Mouse (Mus musculus): ENCODE data around the gene Fsip1. TPM values are rescaled to one million over a fixed set of nuclear protein-coding genes. Genes with fewer than 3 reads are reported as not detected.
"Not testable (repeated sequence)": the region's sequence is repeated elsewhere in the genome, so short reads cannot be mapped to it uniquely, and the experiment has no call there.

Fsip1 gene
- 3.0 and 3.3 TPM in 2 replicates for polyA plus RNA-seq (2016; fragmentation: Nextera tagmentation; extraction: Ambion mirVana)

DNA sequence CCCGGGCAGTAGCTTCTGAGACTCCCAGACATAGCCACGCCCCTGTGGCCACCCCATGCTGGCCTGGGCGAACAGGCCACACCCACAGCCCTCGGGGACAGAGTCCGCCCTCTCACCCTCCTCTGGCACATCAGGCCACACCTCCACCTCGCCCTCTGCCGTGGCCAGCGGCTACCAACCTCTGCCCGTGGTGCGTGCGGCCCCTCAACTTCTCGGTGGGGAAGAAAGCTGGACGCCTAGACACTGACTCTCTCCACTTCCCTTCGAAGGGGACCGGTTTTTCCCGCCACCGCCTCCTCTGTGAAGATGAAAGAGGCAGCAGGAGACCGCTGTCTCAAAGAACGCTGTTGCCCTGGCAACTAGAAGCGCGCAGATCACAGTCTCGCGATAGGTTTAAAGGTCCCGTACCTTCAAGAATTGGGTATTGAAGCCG, at the start of gene Fsip1:
TSS of gene Fsip1 (minus strand) at position 346 of the 433 bp plus-strand sequence.
- Histone ChIP-seq H3K4me2 (peak within 1 kb of the TSS; percentile 62), H3K9ac (peak within 1 kb of the TSS; percentile 42; the same call in 1 of the 2 replicates), H3K27ac (0 out of 2 replicates have a peak within 1 kb of the TSS, but pooled peaks have one; percentile 13), H3K36me3 (replicated peaks) (no peaks in the 10 kb centered on the region), H3K4me3 (replicated peaks) (peak within 1 kb of the TSS; percentile 47), H3K27me3 (no peaks in the 10 kb centered on the region), H3K9me3 (no peaks in the 10 kb centered on the region), H3K4me1 (peaks cover 5% of the 10 kb centered on the region; the same call in 1 of the 2 replicates)
- ATAC-seq (ENCODE audit: low FRiP score): peak; percentile 96
- under 1% methylated on average over 25 of the region's 25 CpGs for WGBS

- H3K36me3 ChIP-seq (replicated peaks): no peaks in the 10 kb centered on the region
- H3K4me1 ChIP-seq: no peaks in the 10 kb centered on the region
- no peaks in the 10 kb centered on the region for H3K9me3 ChIP-seq
- H3K9ac ChIP-seq: no peak overlapping the region
- H3K27ac ChIP-seq: no peak overlapping the region
- WGBS: 76% methylated on average over 3 of the region's 3 CpGs
- H3K27me3 ChIP-seq: no peaks in the 10 kb centered on the region
- H3K4me3 ChIP-seq (replicated peaks): no peak overlapping the region
- ATAC-seq (ENCODE audit: low FRiP score): no peak
- no peak overlapping the region for H3K4me2 ChIP-seq
These were observed 49.7 kb upstream of the Fsip1 start for GRCm38 (mm10) chr2:118306522-118306895.

DNA sequence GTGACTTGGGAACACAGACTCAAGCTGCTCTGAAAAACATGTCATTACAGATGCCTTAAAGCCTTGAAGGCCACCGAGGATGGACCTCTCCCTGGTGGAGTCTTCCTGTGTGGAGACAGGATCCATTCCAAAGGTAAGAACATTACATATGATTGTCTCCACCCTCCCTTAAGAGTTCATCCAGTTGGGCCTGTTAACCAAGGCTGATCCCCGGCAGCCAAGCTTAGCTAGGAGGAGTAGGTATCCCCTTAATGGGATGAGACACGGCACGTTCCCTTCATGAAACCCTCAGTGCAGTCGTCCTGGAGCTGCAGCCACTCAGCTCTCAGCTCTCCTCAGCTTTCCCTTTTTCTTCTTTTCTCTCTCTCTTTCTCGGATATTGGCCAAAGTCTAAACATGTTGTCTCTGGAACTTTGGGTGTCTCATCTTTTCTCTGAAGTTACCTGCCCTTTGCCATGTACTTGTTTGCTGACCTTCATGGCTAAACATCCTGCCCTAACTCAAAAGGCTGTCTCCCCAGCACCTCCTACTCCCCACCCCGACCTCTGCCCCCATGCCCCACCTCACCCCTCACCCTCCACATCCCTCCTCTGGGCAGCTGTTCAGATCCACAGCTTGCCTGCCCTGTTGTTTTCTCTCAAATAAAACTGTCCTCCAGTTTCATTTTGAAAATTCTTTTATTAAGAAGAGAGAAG, 49.2 kb upstream of the Fsip1 start:
- Histone ChIP-seq H3K4me3 (replicated peaks) (no peak overlapping the region), H3K9me3 (no peaks in the 10 kb centered on the region), H3K4me2 (no peak overlapping the region), H3K4me1 (no peaks in the 10 kb centered on the region), H3K27ac (no peak overlapping the region), H3K36me3 (replicated peaks) (no peaks in the 10 kb centered on the region), H3K27me3 (no peaks in the 10 kb centered on the region), H3K9ac (no peak overlapping the region)
- WGBS: 80% methylated on average over 7 of the region's 7 CpGs
- ATAC-seq (ENCODE audit: low FRiP score): no peak

DNA sequence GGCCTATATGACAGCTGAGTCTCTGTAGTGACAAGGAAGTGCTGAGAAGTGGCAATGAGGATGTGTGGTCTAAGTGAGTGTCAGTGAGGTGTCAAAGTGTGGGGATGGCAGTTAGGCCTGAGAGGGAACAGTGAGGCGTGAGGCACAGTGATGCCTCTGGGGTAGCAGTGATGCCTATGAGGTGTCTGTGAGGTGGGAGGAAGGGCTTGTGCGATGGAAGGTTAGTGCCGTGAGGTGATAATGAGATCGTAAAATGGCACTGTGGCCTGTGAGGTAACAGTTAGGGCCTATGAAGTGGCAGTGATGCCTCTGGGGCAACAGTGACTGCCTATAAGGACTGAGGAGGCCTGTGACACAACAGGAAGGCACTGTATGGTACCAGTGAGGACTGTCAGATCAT, 46.7 kb upstream of the Fsip1 start:
- WGBS: 85% methylated on average over 4 of the region's 4 CpGs
- Histone ChIP-seq H3K36me3 (replicated peaks) (no peaks in the 10 kb centered on the region), H3K4me3 (replicated peaks) (no peak overlapping the region), H3K27me3 (no peaks in the 10 kb centered on the region), H3K9me3 (no peaks in the 10 kb centered on the region), H3K4me1 (no peaks in the 10 kb centered on the region), H3K27ac (no peak overlapping the region), H3K9ac (no peak overlapping the region), H3K4me2 (no peak overlapping the region)
- ATAC-seq (ENCODE audit: low FRiP score): no peak

DNA sequence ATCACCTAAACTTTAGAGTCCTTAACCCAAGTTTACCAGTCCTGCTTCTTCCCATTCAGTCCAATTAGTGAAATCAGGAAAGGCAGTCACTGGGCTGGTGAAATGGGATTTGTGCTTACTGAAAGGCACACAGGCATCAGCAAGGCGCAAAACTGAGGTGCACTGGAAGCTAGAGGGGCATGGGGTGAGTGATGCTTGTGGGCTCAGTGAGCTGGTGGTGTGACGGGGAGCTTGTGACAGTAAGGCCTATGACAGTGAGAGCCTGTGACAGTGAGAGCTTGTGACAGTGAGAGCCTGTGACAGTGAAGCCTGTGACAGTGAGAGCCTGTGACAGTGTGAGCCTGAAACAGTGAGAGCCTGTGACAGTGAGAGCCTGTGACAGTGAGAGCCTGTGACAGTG, 44.9 kb upstream of the Fsip1 start:
- 66% methylated on average over 2 of the region's 2 CpGs for WGBS
- no peak for ATAC-seq (ENCODE audit: low FRiP score)
- H3K4me2 ChIP-seq: no peak overlapping the region

DNA sequence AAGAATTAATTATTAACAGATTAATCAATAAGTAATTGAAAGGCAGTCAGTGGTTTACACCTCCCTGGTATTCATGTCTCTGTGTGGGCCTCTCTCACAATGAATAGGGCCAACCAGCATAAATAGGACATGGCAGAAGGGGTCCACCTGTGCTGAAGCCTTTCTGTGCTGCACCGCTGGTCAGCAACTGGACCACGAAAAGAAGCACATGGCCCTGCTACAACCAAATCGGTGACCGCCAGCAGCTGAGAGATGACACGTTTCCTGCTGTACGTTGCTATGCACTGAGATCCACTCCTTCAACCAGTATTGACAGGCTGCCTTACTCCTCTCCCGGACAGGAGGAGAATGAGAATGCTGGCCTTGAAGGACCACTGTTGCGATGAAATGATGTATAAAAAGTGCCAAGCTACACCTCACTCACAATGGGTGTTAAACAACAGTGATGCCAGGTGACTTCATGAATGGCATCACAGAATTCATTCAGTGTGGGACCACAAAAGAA, 44.3 kb upstream of the Fsip1 start:
- H3K4me2 ChIP-seq: no peak overlapping the region
- no peak overlapping the region for H3K9ac ChIP-seq
- no peak for ATAC-seq (ENCODE audit: low FRiP score)
- no peak overlapping the region for H3K4me3 ChIP-seq (replicated peaks)
- H3K9me3 ChIP-seq: no peaks in the 10 kb centered on the region
- H3K36me3 ChIP-seq (replicated peaks): no peaks in the 10 kb centered on the region
- H3K27me3 ChIP-seq: no peaks in the 10 kb centered on the region
- H3K4me1 ChIP-seq: no peaks in the 10 kb centered on the region
- WGBS: 73% methylated on average over 8 of the region's 8 CpGs
- no peak overlapping the region for H3K27ac ChIP-seq

More for the DNA sequence above, 44.9 kb upstream of the Fsip1 start:
- Histone ChIP-seq H3K9me3 (no peaks in the 10 kb centered on the region), H3K4me1 (no peaks in the 10 kb centered on the region), H3K4me3 (replicated peaks) (no peak overlapping the region), H3K27ac (no peak overlapping the region), H3K27me3 (no peaks in the 10 kb centered on the region), H3K9ac (no peak overlapping the region), H3K36me3 (replicated peaks) (no peaks in the 10 kb centered on the region)

GRCm38 (mm10) chr2:118299981-118300380, 43.2 kb upstream of the Fsip1 start:
- H3K9me3 ChIP-seq: no peaks in the 10 kb centered on the region
- ATAC-seq (ENCODE audit: low FRiP score): no peak
- WGBS: 88% methylated on average over 2 of the region's 2 CpGs

GRCm38 (mm10) chr2:118298601-118299000, 41.8 kb upstream of the Fsip1 start:
- 75% methylated on average over 4 of the region's 4 CpGs for WGBS
- no peaks in the 10 kb centered on the region for H3K9me3 ChIP-seq
- no peak overlapping the region for H3K9ac ChIP-seq
- no peaks in the 10 kb centered on the region for H3K36me3 ChIP-seq (replicated peaks)
- no peaks in the 10 kb centered on the region; the same call in 1 of the 2 replicates for H3K4me1 ChIP-seq
- H3K27ac ChIP-seq: no peak overlapping the region
- ATAC-seq (ENCODE audit: low FRiP score): no peak
- H3K4me2 ChIP-seq: no peak overlapping the region
- no peak overlapping the region for H3K4me3 ChIP-seq (replicated peaks)
- H3K27me3 ChIP-seq: no peaks in the 10 kb centered on the region

More at GRCm38 (mm10) chr2:118299981-118300380, 43.2 kb upstream of the Fsip1 start:
- Histone ChIP-seq H3K27me3 (no peaks in the 10 kb centered on the region), H3K9ac (no peak overlapping the region), H3K36me3 (replicated peaks) (no peaks in the 10 kb centered on the region), H3K4me1 (no peaks in the 10 kb centered on the region), H3K27ac (no peak overlapping the region), H3K4me2 (no peak overlapping the region), H3K4me3 (replicated peaks) (no peak overlapping the region)

- no peak overlapping the region for H3K9ac ChIP-seq
- no peaks in the 10 kb centered on the region for H3K36me3 ChIP-seq (replicated peaks)
- no peak overlapping the region for H3K4me3 ChIP-seq (replicated peaks)
- no peaks in the 10 kb centered on the region for H3K27me3 ChIP-seq
- no peak overlapping the region for H3K4me2 ChIP-seq
- WGBS: 85% methylated on average over 2 of the region's 2 CpGs
- no peak for ATAC-seq (ENCODE audit: low FRiP score)
- H3K9me3 ChIP-seq: no peaks in the 10 kb centered on the region
- no peak overlapping the region for H3K27ac ChIP-seq
- no peaks in the 10 kb centered on the region; the same call in 1 of the 2 replicates for H3K4me1 ChIP-seq
These were observed 41.2 kb upstream of the Fsip1 start for GRCm38 (mm10) chr2:118297966-118298365.

- no peaks in the 10 kb centered on the region for H3K36me3 ChIP-seq (replicated peaks)
- H3K9me3 ChIP-seq: no peaks in the 10 kb centered on the region
- no peak overlapping the region for H3K9ac ChIP-seq
- no peak for ATAC-seq (ENCODE audit: low FRiP score)
- H3K4me2 ChIP-seq: no peak overlapping the region
- no peaks in the 10 kb centered on the region for H3K27me3 ChIP-seq
- no peak overlapping the region for H3K27ac ChIP-seq
- no peaks in the 10 kb centered on the region; the same call in 1 of the 2 replicates for H3K4me1 ChIP-seq
- 85% methylated on average over 7 of the region's 7 CpGs for WGBS
- H3K4me3 ChIP-seq (replicated peaks): no peak overlapping the region
These were observed 38.7 kb upstream of the Fsip1 start for GRCm38 (mm10) chr2:118295505-118295904.

DNA sequence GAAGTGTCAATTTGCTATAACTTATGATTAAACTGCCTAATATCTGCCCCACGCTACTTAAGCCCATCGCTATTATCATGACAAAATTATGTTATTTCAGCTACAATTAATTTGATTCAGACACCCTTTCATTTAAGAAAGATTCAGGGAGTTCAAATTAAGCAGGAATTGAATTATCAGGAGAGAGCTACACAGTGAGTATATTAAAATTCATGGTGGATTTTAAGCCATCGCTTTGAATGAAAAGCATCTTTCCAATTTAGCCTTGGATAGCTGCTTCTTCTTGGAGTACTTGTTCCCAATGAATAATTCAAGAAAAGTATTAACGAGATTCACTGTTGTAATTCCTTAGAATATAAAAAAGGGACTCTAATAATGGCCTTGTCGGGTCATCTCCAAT, 36.8 kb upstream of the Fsip1 start:
- Histone ChIP-seq H3K9ac (no peak overlapping the region), H3K4me2 (no peak overlapping the region), H3K36me3 (replicated peaks) (no peaks in the 10 kb centered on the region), H3K9me3 (no peaks in the 10 kb centered on the region), H3K27ac (no peak overlapping the region), H3K4me1 (no peaks in the 10 kb centered on the region; the same call in 1 of the 2 replicates), H3K4me3 (replicated peaks) (no peak overlapping the region), H3K27me3 (no peaks in the 10 kb centered on the region)
- 59% methylated on average over 5 of the region's 5 CpGs for WGBS
- ATAC-seq (ENCODE audit: low FRiP score): no peak

DNA sequence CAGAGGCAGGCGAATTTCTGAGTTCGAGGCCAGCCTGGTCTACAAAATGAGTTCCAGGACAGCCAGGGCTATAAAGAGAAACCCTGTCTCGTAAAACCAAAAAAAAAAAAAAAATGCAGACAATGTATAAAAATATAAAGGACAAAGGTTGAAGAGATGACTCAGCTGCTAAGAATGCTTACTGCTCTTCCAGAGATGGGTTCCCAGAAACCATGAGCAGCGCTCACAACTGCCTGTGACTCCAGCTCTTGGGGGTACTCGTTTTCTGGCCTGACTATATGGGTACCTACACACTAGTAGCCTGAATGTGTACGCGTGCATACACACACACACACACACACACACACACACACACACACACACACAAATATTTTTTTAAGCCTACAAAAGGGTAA, 32.3 kb upstream of the Fsip1 start:
- H3K9me3 ChIP-seq; H3K9ac ChIP-seq; H3K36me3 ChIP-seq (replicated peaks); H3K27me3 ChIP-seq; H3K4me3 ChIP-seq (replicated peaks); H3K4me1 ChIP-seq; ATAC-seq (ENCODE audit: low FRiP score); H3K27ac ChIP-seq; H3K4me2 ChIP-seq: not testable (repeated sequence)
- WGBS: 88% methylated on average over 7 of the region's 7 CpGs

All from forebrain, embryonic 12.5 days (tissue).